Mouse (Mus musculus): ENCODE measurements at regions not wholly inside any gene's neighbourhood (a gene's known extent, or its start where the extent isn't known, plus 50 kb on each side); places are given as distances from the start of the nearest gene placed in this dataset.

GRCm38 (mm10) chr16:37725745-37726144 lies 50.9 kb upstream of the Fstl1 start:
- DNase-seq (ENCODE audit: inconsistent age in 2 of 2, low spot score in 1 of 2) = peak in 1 of 2 experiments; percentile 35

GRCm38 (mm10) chr16:37715173-37715572 lies 60.9 kb upstream of the Ndufb4 start:
- no peak for DNase-seq (ENCODE audit: inconsistent age in 2 of 2, low spot score in 1 of 2)

- no peak for DNase-seq (ENCODE audit: inconsistent age in 2 of 2, low spot score in 1 of 2)
Measured at GRCm38 (mm10) chr16:37714276-37714675, 60.0 kb upstream of the Ndufb4 start.

GRCm38 (mm10) chr16:37706242-37706923 lies 52.1 kb upstream of the Ndufb4 start:
- no peak for DNase-seq (ENCODE audit: inconsistent age in 2 of 2, low spot score in 1 of 2)

GRCm38 (mm10) chr16:37705209-37705608 lies 51.0 kb upstream of the Ndufb4 start:
- no peak for DNase-seq (ENCODE audit: inconsistent age in 2 of 2, low spot score in 1 of 2)

GRCm38 (mm10) chr16:37704461-37705155 lies 50.4 kb upstream of the Ndufb4 start:
- peak in 1 of 2 experiments; percentile 64 for DNase-seq (ENCODE audit: inconsistent age in 2 of 2, low spot score in 1 of 2)
